Mouse (Mus musculus): ENCODE results near the gene Kctd18. TPM values are rescaled to one million over a fixed set of nuclear protein-coding genes. Genes with fewer than 3 reads are reported as not detected.
A peak's percentile ranks its signal among the peaks of the same experiment; 100 is the strongest.
"Not testable (repeated sequence)": the region's sequence is repeated elsewhere in the genome, so short reads cannot be mapped to it uniquely, and the experiment has no call there.

Gene Kctd18
- total RNA-seq (2015) (9.5 and 9.6 TPM in 2 replicates), total RNA-seq (2017) (19.9 and 20.3 TPM in 2 replicates)

GRCm38 (mm10) chr1:58018856-58019255, at the start of gene Kctd18:
Kctd18 (minus strand) TSS chr1:58018956.
- no peak for ATAC-seq (replicated peaks; ENCODE audit: poor library complexity)

GRCm38 (mm10) chr1:58065606-58066005, 46.9 kb upstream of the Kctd18 start:
- ATAC-seq (replicated peaks; ENCODE audit: poor library complexity), result no peak

- ATAC-seq (replicated peaks; ENCODE audit: poor library complexity), result no peak
Measured at GRCm38 (mm10) chr1:58065151-58065550, 46.4 kb upstream of the Kctd18 start.

- no peak for ATAC-seq (replicated peaks; ENCODE audit: poor library complexity)
Measured at GRCm38 (mm10) chr1:58062131-58062530, 43.4 kb upstream of the Kctd18 start.

- no peak for ATAC-seq (replicated peaks; ENCODE audit: poor library complexity)
Measured at GRCm38 (mm10) chr1:58058846-58059245, 40.1 kb upstream of the Kctd18 start.

- ATAC-seq (replicated peaks; ENCODE audit: poor library complexity), result no peak
Measured at GRCm38 (mm10) chr1:58056939-58057338, 38.2 kb upstream of the Kctd18 start.

- no peak for ATAC-seq (replicated peaks; ENCODE audit: poor library complexity)
Measured at GRCm38 (mm10) chr1:58056074-58056807, 37.5 kb upstream of the Kctd18 start.

GRCm38 (mm10) chr1:58055598-58055997, 36.8 kb upstream of the Kctd18 start:
- ATAC-seq (replicated peaks; ENCODE audit: poor library complexity), result no peak

GRCm38 (mm10) chr1:58049126-58049525, 30.4 kb upstream of the Kctd18 start:
- ATAC-seq (replicated peaks; ENCODE audit: poor library complexity), result no peak

- ATAC-seq (replicated peaks; ENCODE audit: poor library complexity), result no peak
Measured at GRCm38 (mm10) chr1:58046721-58047290, 28.1 kb upstream of the Kctd18 start.

GRCm38 (mm10) chr1:58045546-58045945, 26.8 kb upstream of the Kctd18 start:
- ATAC-seq (replicated peaks; ENCODE audit: poor library complexity), result no peak

- ATAC-seq (replicated peaks; ENCODE audit: poor library complexity), result no peak
Measured at GRCm38 (mm10) chr1:58045076-58045475, 26.3 kb upstream of the Kctd18 start.

- ATAC-seq (replicated peaks; ENCODE audit: poor library complexity), result not testable (repeated sequence)
Measured at GRCm38 (mm10) chr1:58037306-58037705, 18.6 kb upstream of the Kctd18 start.

GRCm38 (mm10) chr1:58031160-58031769, 12.5 kb upstream of the Kctd18 start:
- peak; percentile 75 for ATAC-seq (replicated peaks; ENCODE audit: poor library complexity)

- no peak for ATAC-seq (replicated peaks; ENCODE audit: poor library complexity)
Measured at GRCm38 (mm10) chr1:58030156-58030871, 11.6 kb upstream of the Kctd18 start.

GRCm38 (mm10) chr1:58029636-58030117, 10.9 kb upstream of the Kctd18 start, which contains the start of gene Aox1:
Aox1 (plus strand) TSS chr1:58029931.
- ATAC-seq (replicated peaks; ENCODE audit: poor library complexity), result peak; percentile 88

GRCm38 (mm10) chr1:58027707-58028106, 9.0 kb upstream of the Kctd18 start:
- peak; percentile 17; the same call in 1 of the 2 replicates for ATAC-seq (replicated peaks; ENCODE audit: poor library complexity)

- not testable (repeated sequence) for ATAC-seq (replicated peaks; ENCODE audit: poor library complexity)
Measured at GRCm38 (mm10) chr1:58006388-58006787, 12.4 kb downstream of the Kctd18 start.

GRCm38 (mm10) chr1:57998146-57998545, 20.6 kb downstream of the Kctd18 start:
- ATAC-seq (replicated peaks; ENCODE audit: poor library complexity), result no peak

GRCm38 (mm10) chr1:57996133-57996615, 22.6 kb downstream of the Kctd18 start:
- ATAC-seq (replicated peaks; ENCODE audit: poor library complexity), result peak; percentile 21; the same call in 1 of the 2 replicates
